Mouse (Mus musculus): Measurements from ENCODE around the gene Als2. TPM values are rescaled to one million over a fixed set of nuclear protein-coding genes. Genes with fewer than 3 reads are reported as not detected.

Gene Als2
- polyA plus RNA-seq, 1 experiment from 2014 or later = 19.2 TPM

- Histone ChIP-seq H3K9ac (replicated peaks; ENCODE audit: low read depth, low read length) (no peak overlapping the region), H3K36me3 (ENCODE audit: control insufficient read depth, insufficient read depth, low read length) (no peaks in the 10 kb centered on the region), H3K4me2 (ENCODE audit: low read depth, low read length) (no peak overlapping the region), H3K9me3 (ENCODE audit: control insufficient read depth, low read length) (no peaks in the 10 kb centered on the region), H3K4me1 (ENCODE audit: control insufficient read depth, insufficient read depth, low read length) (no peaks in the 10 kb centered on the region), H3K27ac (ENCODE audit: low read depth, low read length) (no peak overlapping the region), H3K4me3 (ENCODE audit: low read depth, low read length) (no peak overlapping the region), H3K27me3 (ENCODE audit: control insufficient read depth, insufficient read depth, low read length) (no peaks in the 10 kb centered on the region)
- ATAC-seq (ENCODE audit: low read depth) = no peak
- 89% methylated on average over 5 of the region's 5 CpGs for WGBS
These were observed 86.5 kb downstream of the Als2 start for GRCm38 (mm10) chr1:59150542-59150941.

DNA sequence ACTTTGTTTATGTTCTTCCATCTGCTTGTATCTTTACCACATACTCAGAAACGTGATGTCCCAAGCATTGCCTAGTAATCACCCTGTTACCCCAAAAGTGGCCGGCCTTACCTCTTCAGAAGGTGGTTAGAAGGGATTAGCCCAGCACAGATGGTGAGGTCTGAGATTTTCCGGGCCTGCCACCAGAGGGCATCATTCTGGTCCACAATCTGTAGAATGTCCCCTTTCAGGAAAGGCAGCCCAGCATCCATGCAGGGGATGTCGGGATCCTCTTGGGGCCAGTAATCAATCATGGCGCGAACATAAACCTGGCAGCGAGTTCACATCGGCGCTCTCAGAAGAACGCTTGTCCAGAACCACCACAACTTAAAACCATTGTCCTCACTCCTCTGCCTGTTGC, 92.5 kb downstream of the Als2 start:
- no peaks in the 10 kb centered on the region for H3K27me3 ChIP-seq (ENCODE audit: control insufficient read depth, insufficient read depth, low read length)
- no peaks in the 10 kb centered on the region for H3K36me3 ChIP-seq (ENCODE audit: control insufficient read depth, insufficient read depth, low read length)
- no peaks in the 10 kb centered on the region for H3K9me3 ChIP-seq (ENCODE audit: control insufficient read depth, low read length)
- H3K4me3 ChIP-seq (ENCODE audit: low read depth, low read length) = no peak overlapping the region
- H3K9ac ChIP-seq (replicated peaks; ENCODE audit: low read depth, low read length) = no peak overlapping the region
- no peak overlapping the region for H3K27ac ChIP-seq (ENCODE audit: low read depth, low read length)
- no peak overlapping the region for H3K4me2 ChIP-seq (ENCODE audit: low read depth, low read length)
- ATAC-seq (ENCODE audit: low read depth) = no peak
- H3K4me1 ChIP-seq (ENCODE audit: control insufficient read depth, insufficient read depth, low read length) = no peaks in the 10 kb centered on the region
- WGBS = 73% methylated on average over 10 of the region's 10 CpGs

- no peaks in the 10 kb centered on the region for H3K9me3 ChIP-seq (ENCODE audit: control insufficient read depth, low read length)
- H3K27me3 ChIP-seq (ENCODE audit: control insufficient read depth, insufficient read depth, low read length) = no peaks in the 10 kb centered on the region
- H3K4me2 ChIP-seq (ENCODE audit: low read depth, low read length) = no peak overlapping the region
- H3K4me1 ChIP-seq (ENCODE audit: control insufficient read depth, insufficient read depth, low read length) = no peaks in the 10 kb centered on the region
- no peak overlapping the region for H3K4me3 ChIP-seq (ENCODE audit: low read depth, low read length)
- H3K36me3 ChIP-seq (ENCODE audit: control insufficient read depth, insufficient read depth, low read length) = no peaks in the 10 kb centered on the region
- no peak for ATAC-seq (ENCODE audit: low read depth)
- H3K9ac ChIP-seq (replicated peaks; ENCODE audit: low read depth, low read length) = no peak overlapping the region
- no peak overlapping the region for H3K27ac ChIP-seq (ENCODE audit: low read depth, low read length)
These were observed 94.2 kb downstream of the Als2 start for GRCm38 (mm10) chr1:59142809-59143208.

GRCm38 (mm10) chr1:59134419-59134818, 102.6 kb downstream of the Als2 start:
- Histone ChIP-seq H3K9ac (replicated peaks; ENCODE audit: low read depth, low read length) (no peak overlapping the region), H3K4me1 (ENCODE audit: control insufficient read depth, insufficient read depth, low read length) (no peaks in the 10 kb centered on the region), H3K4me3 (ENCODE audit: low read depth, low read length) (no peak overlapping the region), H3K27ac (ENCODE audit: low read depth, low read length) (no peak overlapping the region), H3K27me3 (ENCODE audit: control insufficient read depth, insufficient read depth, low read length) (no peaks in the 10 kb centered on the region), H3K9me3 (ENCODE audit: control insufficient read depth, low read length) (no peaks in the 10 kb centered on the region), H3K4me2 (ENCODE audit: low read depth, low read length) (no peak overlapping the region), H3K36me3 (ENCODE audit: control insufficient read depth, insufficient read depth, low read length) (no peaks in the 10 kb centered on the region)
- no peak for ATAC-seq (ENCODE audit: low read depth)
- 86% methylated on average over 5 of the region's 5 CpGs for WGBS

DNA sequence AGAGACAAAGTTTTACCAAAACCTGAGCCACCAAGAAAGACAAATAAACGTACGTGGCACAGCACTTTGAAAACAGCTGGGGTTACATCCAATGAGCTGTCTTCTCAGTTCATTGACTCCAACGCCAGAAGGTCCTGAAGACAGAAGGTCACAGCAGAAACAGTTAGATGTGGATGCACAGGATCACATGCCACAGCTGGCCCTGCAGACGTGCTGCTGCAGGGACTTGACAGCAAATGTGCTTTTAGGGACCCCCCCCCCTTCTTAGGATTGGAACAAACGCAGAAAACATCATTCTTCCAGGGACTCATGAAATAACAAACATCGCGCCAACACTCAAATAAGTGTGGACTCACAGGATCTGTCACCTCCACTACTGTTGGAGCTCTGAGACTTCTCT, 108.2 kb downstream of the Als2 start:
- WGBS = 76% methylated on average over 7 of the region's 7 CpGs
- Histone ChIP-seq H3K9me3 (ENCODE audit: control insufficient read depth, low read length) (no peaks in the 10 kb centered on the region), H3K9ac (replicated peaks; ENCODE audit: low read depth, low read length) (no peak overlapping the region), H3K4me1 (ENCODE audit: control insufficient read depth, insufficient read depth, low read length) (no peaks in the 10 kb centered on the region), H3K4me2 (ENCODE audit: low read depth, low read length) (no peak overlapping the region), H3K4me3 (ENCODE audit: low read depth, low read length) (no peak overlapping the region), H3K27ac (ENCODE audit: low read depth, low read length) (no peak overlapping the region), H3K36me3 (ENCODE audit: control insufficient read depth, insufficient read depth, low read length) (no peaks in the 10 kb centered on the region), H3K27me3 (ENCODE audit: control insufficient read depth, insufficient read depth, low read length) (no peaks in the 10 kb centered on the region)
- ATAC-seq (ENCODE audit: low read depth) = no peak

- peaks cover 4% of the 10 kb centered on the region; the same call in 1 of the 2 replicates for H3K4me1 ChIP-seq (ENCODE audit: control insufficient read depth, insufficient read depth, low read length)
- H3K36me3 ChIP-seq (ENCODE audit: control insufficient read depth, insufficient read depth, low read length) = no peaks in the 10 kb centered on the region
- H3K4me3 ChIP-seq (ENCODE audit: low read depth, low read length) = no peak overlapping the region
- ATAC-seq (ENCODE audit: low read depth) = no peak
- no peak overlapping the region for H3K9ac ChIP-seq (replicated peaks; ENCODE audit: low read depth, low read length)
- no peaks in the 10 kb centered on the region for H3K9me3 ChIP-seq (ENCODE audit: control insufficient read depth, low read length)
- WGBS = 79% methylated on average over 5 of the region's 5 CpGs
- no peak overlapping the region for H3K27ac ChIP-seq (ENCODE audit: low read depth, low read length)
- H3K4me2 ChIP-seq (ENCODE audit: low read depth, low read length) = no peak overlapping the region
- H3K27me3 ChIP-seq (ENCODE audit: control insufficient read depth, insufficient read depth, low read length) = no peaks in the 10 kb centered on the region
These were observed 111.5 kb downstream of the Als2 start for GRCm38 (mm10) chr1:59125558-59125957.

DNA sequence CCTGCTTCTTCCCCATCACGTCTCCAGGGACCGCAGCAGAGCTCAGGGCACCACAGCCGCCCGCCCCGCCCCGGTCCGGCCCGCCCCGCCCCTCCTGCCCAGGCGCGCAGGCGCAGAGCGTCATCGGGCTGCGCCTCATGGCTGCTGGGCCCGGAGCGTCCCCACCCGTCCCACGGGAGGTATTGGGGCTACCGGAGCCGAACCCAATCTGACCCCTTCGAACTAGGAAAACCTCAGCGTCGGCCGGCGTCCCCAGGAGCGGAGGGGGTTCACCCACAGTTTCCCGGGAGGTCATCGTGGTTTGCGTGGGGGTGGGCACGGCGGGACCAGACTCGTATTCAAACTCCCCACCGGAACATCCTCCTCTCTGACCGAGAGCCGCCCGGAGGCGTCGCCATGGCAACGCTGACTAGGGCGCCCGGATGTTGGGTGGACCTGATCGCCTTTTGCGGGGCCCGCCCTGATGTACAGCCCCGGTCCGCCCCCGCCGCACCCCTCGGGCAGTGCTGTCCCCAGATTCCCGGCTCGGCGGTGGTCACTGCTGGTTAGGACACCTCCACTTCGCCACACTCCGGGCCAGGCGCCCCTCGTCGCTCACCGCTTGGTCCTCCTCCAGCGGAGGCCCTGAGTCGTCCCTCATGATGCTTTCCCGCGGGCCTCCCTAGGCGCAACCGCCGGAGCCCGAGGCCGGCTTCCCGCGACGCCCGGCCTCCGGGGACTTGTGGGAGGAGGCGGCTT, 117.1 kb downstream of the Als2 start, which contains the start of gene Tmem237:
Gene Tmem237, minus strand, starts transcription at position 689 of the 738 bp plus-strand sequence.
- Histone ChIP-seq H3K4me3 (ENCODE audit: low read depth, low read length) (peak within 1 kb of the TSS; percentile 76), H3K27ac (ENCODE audit: low read depth, low read length) (peak within 1 kb of the TSS; percentile 92), H3K36me3 (ENCODE audit: control insufficient read depth, insufficient read depth, low read length) (no peaks in the 10 kb centered on the region), H3K9ac (replicated peaks; ENCODE audit: low read depth, low read length) (peak within 1 kb of the TSS; percentile 94), H3K9me3 (ENCODE audit: control insufficient read depth, low read length) (no peaks in the 10 kb centered on the region), H3K4me2 (ENCODE audit: low read depth, low read length) (peak within 1 kb of the TSS; percentile 88), H3K27me3 (ENCODE audit: control insufficient read depth, insufficient read depth, low read length) (no peaks in the 10 kb centered on the region), H3K4me1 (ENCODE audit: control insufficient read depth, insufficient read depth, low read length) (peaks cover 4% of the 10 kb centered on the region; the same call in 1 of the 2 replicates)
- under 1% methylated on average over 74 of the region's 74 CpGs for WGBS
- ATAC-seq (ENCODE audit: low read depth) = peak; percentile 99

Other genes starting within 250 kb of the Als2 start
- 0.09 TPM in 1 of 2 replicates, not detected in the other for gene C2cd6, start 142.3 kb downstream of the Als2 start, polyA plus RNA-seq (2014; fragmentation: Nextera tagmentation; extraction: Ambion mirVana)
- gene Tmem237, start 116.8 kb downstream of the Als2 start, polyA plus RNA-seq (2014; fragmentation: Nextera tagmentation; extraction: Ambion mirVana) = 38.8 and 41.6 TPM in 2 replicates
- gene Mpp4, start 73.8 kb downstream of the Als2 start, polyA plus RNA-seq (2014; fragmentation: Nextera tagmentation; extraction: Ambion mirVana) = 1.6 and 2.1 TPM in 2 replicates
- 1.0 and 1.8 TPM in 2 replicates for gene Cdk15, start 19.7 kb upstream of the Als2 start, polyA plus RNA-seq (2014; fragmentation: Nextera tagmentation; extraction: Ambion mirVana)
- gene Fzd7, start 245.2 kb upstream of the Als2 start, polyA plus RNA-seq (2014; fragmentation: Nextera tagmentation; extraction: Ambion mirVana) = 4.3 and 4.5 TPM in 2 replicates